Mouse (Mus musculus): ENCODE results near the gene Znhit3.

DNA sequence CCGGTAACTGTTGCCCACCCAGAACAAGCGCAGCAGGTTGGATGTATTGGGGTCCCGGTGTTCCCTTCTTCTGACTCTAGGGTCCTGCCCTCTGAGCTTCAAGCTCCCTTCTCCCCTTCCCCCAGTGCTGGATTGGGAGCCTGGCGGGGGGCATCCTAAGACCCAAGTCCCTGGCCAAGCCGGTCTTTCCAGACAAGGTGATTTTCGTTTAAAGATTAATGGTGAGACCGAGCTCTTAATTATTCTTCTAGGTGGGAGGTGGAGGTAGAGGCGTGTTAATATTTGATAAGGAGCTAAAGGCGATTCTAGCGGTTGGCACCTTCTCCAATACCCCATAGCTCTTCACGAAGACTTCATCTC is 42.1 kb upstream of the Znhit3 start:
- TF ChIP-seq CTCF (IDR thresholded peaks at IDR 0.05; ENCODE audit: borderline replicate concordance, insufficient read depth, low read depth, low read length) (no peak), POLR2A (IDR thresholded peaks at IDR 0.05; ENCODE audit: borderline replicate concordance, insufficient read depth, low read length) (no peak)

Data from cerebellum, adult 2 months (tissue).